Mouse (Mus musculus) CD4-positive, CD25-positive, alpha-beta regulatory T cell, adult 4 months (primary cell): ENCODE results near the gene Ddx5. TPM values are rescaled to one million over a fixed set of nuclear protein-coding genes. Genes with fewer than 3 reads are reported as not detected.
A peak's percentile ranks its signal among the peaks of the same experiment; 100 is the strongest.
"Not testable (repeated sequence)": the region's sequence is repeated elsewhere in the genome, so short reads cannot be mapped to it uniquely, and the experiment has no call there.

Experiments used
- ATAC-seq: one replicate; pipeline ENCODE4 v1.8.0; 2017
- polyA plus RNA-seq, 2 experiments: library from polyadenylated mRNA; unstranded; fragments of 100-300 nt; shearing (Covaris generic); gene quantifications; one replicate each; pipeline ENCODE4 v1.2.1; 2017

Ddx5 gene
- polyA plus RNA-seq, 2 experiments from 2014 or later = 471 to 562 TPM

DNA sequence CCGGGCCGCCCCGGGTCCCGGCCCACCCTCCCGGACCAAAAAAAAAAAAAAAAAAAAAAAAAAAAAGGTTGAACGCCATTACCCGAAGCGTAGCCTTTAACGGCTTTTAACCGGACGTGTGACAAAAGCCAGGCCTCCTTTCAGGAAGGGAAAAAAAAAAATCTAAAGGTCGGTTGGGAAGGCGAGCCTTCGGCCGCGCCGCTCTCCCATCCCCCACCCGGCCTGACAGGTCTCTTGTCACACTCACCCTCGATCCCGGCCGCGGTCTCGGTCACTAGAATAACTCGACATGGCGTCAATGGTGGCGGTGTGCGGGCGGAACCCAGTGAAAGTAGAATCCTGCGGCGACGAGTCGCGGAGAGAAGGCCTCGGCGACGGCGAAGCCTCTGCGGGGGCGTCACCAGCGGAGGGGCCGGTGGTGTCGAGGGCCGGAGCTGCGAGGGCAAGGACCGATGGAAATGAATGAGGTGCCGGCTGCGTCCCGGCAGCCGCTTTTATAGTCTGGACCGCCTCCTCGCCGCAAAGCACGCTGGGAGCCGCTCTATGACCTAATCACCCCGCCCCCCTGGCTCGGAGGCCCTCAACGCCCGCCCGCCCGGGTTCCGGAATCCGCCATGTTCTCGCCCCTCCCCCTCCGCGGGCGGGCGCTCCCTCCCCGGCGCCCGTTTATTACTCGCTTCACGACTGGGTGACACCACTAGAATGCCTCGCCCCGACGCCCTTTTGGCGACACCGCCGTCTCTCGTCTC, 785 bp downstream of the Ddx5 start:
- peak; percentile 42 for ATAC-seq

DNA sequence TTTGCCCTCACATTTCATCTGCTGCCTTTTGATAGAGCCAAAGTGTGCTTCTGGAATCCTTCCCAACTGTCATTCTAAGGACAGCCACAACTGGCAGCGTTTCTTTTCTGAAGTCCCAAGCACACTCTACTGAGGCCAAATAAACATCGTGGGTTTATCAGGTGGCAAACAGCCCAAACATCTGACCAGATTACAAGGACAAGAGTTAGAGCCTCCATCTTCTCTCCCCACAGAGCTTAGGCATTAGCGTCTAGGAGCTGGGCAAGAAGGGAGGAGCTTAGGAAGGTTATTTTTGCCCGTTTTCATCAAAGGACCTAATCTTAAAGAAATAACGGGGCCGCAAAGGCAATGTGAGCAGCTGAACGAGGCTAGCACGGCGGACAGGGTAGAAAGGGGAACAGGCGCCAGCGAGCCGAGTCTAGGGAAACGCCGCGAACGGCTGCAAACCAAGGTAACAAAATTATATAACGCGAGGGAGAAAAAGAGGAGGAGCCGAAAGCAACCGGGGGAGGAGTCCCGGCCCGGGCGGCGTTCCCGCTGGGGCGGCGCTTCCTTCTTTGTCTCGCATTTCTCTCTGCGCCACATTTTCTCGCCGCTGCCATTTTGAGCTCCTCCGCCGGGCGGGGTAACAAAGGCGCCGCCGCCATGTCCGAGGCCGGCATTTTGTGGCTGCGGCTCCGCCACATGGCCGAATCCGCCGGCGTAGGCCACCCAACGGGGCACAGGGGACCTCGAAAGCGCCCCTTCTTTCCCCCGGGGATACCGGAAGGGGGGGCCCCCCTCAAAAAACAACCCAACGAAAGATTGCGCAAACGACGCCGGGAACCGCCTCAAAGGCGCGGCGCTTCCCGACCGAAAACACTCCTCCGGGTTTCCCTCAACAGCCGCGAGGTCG, 1.6 kb downstream of the Ddx5 start:
- peak; percentile 28 for ATAC-seq

DNA sequence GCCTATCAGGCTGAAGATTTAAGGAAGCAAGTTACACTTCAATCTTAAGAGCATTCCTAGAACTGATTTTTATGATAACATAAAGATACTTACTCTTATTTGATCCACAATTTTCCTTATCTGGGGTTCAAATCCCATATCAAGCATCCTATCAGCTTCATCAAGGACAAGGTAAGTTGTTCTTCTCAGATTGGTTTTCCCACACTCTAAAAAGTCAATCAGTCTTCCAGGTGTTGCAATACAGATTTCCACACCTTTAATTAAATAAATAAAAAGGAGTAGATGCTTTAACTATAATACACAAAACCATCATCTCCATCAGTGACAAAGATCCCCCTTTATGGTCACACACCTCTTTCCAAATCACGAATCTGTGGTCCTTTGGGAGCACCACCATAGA, 3.9 kb downstream of the Ddx5 start:
- no peak for ATAC-seq

GRCm38 (mm10) chr11:106784476-106784875, 4.5 kb downstream of the Ddx5 start:
- no peak for ATAC-seq

DNA sequence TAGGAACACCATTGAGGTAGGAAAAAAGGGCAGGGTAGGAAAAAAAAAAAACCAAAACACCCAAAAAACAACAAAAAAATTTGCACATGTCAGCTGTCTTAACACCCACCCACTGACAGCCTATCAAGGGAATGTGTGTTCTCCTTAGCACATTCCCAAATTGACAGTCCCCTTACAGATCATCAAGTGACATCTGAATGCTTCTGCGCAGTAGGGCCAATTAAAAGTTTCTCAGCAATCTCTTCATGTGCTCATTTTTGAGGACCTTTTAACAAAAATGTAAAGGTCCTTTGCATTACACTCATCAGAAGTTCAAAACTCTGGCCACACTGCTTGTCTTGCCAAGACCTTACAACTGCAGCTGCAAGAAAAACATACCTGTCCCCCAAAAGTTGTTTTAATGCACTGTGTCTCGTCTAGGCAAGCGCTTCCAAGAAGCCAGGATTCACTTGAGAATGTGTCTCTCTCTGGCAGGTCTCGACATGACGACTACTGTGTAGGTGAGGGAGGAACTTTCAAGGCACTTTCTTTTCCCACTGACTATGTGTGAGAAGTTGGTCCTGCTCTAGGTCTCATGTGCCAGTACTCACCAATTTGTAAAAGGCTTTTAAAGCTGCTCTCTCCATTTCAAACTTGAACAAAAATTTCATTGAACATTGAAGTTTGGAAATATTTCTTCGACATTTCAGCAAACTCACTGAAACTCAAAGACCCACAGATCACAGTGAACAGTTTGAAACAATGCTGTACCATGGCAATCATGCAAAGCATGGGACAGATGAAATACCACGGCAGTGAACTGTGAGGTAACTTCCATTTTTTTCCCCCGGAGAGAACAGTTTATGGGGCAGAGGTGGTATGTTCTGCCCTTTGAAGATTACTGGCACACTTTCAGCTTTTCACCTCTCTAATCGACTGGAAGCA, 5.9 kb downstream of the Ddx5 start:
- ATAC-seq = no peak

DNA sequence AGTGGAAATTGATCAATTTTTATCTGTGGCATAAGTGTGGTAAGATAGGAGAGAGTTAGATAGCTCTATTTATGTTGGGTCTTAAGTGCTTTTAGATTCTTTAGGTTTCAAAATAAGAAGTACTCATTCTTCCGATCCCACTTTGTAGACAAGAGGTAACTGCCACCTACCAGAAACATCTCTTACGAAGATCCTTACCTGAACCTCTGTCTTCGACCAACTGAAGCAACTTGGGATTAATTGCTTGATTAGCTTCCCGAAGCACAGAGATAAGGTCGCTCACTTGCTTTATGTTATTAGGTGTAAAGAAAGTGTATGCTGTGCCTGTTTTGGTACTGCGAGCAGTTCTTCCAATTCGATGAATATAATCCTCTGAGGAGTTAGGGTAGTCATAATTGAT, 6.7 kb downstream of the Ddx5 start:
- ATAC-seq = not testable (repeated sequence)

- no peak for ATAC-seq
These were observed 8.3 kb downstream of the Ddx5 start for GRCm38 (mm10) chr11:106780590-106781220.

DNA sequence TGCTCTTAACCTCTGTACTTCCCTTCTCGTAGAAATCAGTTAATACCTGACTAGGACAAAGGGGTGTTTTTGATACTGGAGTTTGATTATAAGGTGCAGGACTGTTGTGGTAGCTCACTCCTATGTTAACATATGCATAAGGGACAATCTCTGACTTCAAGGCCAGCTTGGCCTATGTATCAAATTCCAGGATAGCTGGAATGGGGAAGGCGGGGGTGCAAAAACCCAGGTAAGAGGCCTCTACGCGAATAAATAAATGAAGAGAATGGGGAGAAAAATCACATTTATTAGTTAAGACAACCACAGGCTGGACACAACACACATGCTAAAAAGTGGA, 8.9 kb downstream of the Ddx5 start:
- ATAC-seq = no peak

- peak; percentile 85 for ATAC-seq
These were observed 9.4 kb downstream of the Ddx5 start, which contains the start of gene Polg2 for GRCm38 (mm10) chr11:106779388-106780088. Gene Polg2 (minus strand): TSS chr11:106779537.

- ATAC-seq = peak; percentile 30
These were observed 10.2 kb downstream of the Ddx5 start for GRCm38 (mm10) chr11:106778589-106779387.

- no peak for ATAC-seq
These were observed 10.9 kb downstream of the Ddx5 start for GRCm38 (mm10) chr11:106778132-106778531.

- no peak for ATAC-seq
These were observed 11.6 kb downstream of the Ddx5 start for GRCm38 (mm10) chr11:106777395-106777794.

- ATAC-seq = no peak
These were observed 12.0 kb downstream of the Ddx5 start for GRCm38 (mm10) chr11:106776960-106777359.

DNA sequence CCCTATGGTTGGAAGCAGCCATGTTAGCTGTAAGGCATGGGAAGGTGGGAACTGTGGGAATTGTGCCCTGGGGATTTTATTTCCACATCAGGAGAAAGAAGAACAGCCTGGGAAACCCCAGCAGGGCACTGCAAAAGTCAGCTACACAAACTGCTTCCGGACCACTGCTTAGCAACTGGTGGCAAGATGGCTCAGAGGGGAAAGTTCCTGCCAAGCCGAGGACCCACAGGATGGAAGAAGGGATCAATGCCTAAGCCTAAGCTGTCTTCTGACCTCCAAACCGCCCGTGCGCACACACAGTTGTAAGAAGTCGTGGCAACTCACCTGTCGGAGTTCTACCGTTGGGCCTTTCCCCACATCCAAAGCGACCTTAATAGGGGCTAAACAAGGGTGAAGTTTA, 15.9 kb downstream of the Ddx5 start:
- no peak for ATAC-seq

DNA sequence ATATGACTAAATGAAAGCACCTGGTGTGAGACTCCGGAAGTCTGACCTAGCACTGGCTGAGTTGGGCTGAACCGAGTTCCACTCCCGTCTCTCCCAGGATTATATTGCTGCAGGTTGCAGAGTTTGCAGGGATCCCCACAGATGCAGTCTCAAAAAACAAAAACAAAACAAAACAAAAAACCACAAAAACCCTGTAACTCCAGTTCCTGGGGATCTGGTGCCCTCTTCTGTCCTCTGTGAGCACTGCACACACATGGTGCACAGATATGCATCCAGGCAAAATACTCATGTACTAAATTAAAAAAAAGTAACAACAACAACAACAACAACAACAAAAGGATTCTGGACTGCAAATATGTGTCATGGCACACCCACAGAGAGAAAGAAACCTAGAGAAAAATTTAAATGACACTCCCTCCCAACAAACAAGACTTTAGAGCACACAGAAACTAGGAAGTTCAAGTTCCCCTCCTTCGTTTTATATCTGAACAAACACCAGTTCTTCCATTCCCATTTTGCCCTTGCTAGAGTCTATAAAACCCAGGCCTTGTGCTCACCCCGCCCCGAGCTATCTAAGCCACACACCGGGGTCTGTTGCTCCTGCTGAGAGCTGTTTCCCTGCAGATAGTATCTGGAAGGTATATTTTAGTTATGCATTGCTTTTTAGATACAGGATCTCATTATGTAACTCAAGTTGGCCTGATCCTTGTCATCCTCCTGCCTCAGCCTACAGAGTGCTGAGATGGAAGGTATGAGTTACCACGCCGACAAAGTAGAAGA, 18.6 kb downstream of the Ddx5 start:
- ATAC-seq = peak; percentile 68

GRCm38 (mm10) chr11:106767516-106767915, 21.5 kb downstream of the Ddx5 start:
- no peak for ATAC-seq

DNA sequence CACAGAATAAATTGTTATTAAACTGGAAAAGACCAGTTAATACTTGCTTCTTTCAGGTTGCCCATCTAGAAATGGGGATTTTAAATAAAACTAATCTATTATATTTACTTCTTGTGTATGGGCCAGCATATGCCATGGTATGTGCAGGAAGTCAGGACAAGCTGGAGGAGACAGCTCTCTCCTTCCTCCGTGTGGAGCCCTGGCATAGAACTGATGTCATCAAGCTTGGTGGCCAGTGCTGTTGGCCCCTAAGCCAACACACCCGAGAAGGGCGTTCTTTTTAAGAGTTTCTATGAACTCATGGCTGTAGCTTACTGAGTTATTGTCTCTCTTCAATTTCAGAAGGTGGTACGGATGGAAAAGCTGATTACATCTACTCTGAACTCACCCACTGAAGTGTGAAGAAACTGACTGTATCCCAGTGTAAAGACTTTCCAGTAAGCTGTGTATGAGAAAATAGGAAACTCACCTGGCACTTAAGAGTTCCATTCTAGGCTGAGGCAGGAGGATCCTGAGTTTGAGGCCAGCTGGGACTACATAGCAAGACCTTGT, 22.3 kb downstream of the Ddx5 start:
- ATAC-seq = no peak

GRCm38 (mm10) chr11:106762800-106763185, 26.2 kb downstream of the Ddx5 start:
- ATAC-seq = no peak

DNA sequence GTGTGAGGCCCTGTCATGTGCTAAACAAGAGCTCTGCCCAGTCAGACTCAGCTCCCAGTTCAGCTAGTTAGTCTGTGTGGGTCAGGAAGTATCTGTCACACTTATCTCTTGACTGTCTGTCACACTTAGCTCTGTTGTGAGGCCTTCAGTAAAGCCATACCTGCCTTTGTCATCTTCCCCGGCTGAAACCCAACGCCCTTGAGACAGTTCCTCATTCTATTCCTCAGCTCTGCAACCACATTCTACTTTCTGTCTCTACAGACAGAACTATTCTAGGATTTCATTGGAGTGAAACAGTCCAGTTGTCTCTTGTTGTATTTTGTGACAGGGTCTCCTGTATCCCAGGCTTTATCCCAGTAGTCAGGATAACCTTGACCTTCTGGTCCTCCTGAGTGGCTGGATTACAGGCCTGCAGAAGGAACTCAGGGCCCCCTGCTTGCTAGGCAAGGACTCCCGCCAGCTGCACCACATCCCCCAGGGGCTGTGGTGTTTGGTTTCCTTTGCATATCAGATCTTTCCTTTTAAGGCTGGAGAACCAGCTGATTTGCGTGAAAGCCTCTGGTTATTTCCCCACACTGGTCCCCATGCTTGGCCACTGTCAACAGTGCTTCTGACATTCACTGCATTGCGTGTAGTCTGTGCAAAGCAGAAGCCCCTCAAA, 26.7 kb downstream of the Ddx5 start:
- peak; percentile 85 for ATAC-seq
